Mouse (Mus musculus): ENCODE results near the gene Gpc5.

DNA sequence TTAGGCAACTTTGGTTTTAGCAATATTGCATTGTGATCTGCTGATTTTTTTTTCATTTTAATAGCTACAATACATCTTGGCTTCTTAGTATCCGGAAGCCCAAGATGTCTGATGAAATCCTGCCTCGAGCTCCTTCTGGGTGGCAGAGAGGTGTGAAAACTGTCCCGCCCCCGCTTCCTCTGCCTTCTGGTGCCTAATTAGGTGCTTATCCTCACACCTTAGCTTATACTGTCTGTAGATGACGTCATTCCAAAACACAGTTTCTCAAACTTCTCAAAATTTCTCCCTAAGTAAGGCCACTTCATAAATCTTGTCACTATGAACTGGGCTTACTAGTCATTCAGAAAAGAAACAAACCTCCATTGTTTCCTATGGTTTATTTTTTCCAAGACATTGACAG is 668.2 kb downstream of the Gpc5 start:
- no peak for TF ChIP-seq MEF2A (IDR thresholded peaks at IDR 0.05; ENCODE audit: borderline replicate concordance, low read depth, low read length)
- TF ChIP-seq CTCF (conservative IDR thresholded peaks at IDR 0.05 in 1 of 2, IDR thresholded peaks at IDR 0.05 in 1 of 2; ENCODE audit: low read depth in 2 of 2, low read length in 2 of 2): no peak
- TF ChIP-seq EP300 (IDR thresholded peaks at IDR 0.05; ENCODE audit: low read length): no peak
- no peak for TF ChIP-seq POLR2A (IDR thresholded peaks at IDR 0.05; ENCODE audit: low read depth, low read length)
- no peak for TF ChIP-seq NELFE (IDR thresholded peaks at IDR 0.05; ENCODE audit: low read depth, low read length)
- TF ChIP-seq MAFK (IDR thresholded peaks at IDR 0.05; ENCODE audit: insufficient replicate concordance, low read length): no peak
- no peak for TF ChIP-seq CHD1 (IDR thresholded peaks at IDR 0.05; ENCODE audit: low read depth, low read length)
- TF ChIP-seq CHD2 (IDR thresholded peaks at IDR 0.05; ENCODE audit: low read length): no peak
- TF ChIP-seq ZKSCAN1 (IDR thresholded peaks at IDR 0.05; ENCODE audit: borderline replicate concordance, low read depth, low read length): no peak
- no peak for TF ChIP-seq HCFC1 (IDR thresholded peaks at IDR 0.05; ENCODE audit: low read depth, low read length)
- no peak for TF ChIP-seq GABPA (IDR thresholded peaks at IDR 0.05; ENCODE audit: insufficient replicate concordance, low read depth, low read length)
- TF ChIP-seq SIN3A (IDR thresholded peaks at IDR 0.05; ENCODE audit: low read length): no peak
- no peak for TF ChIP-seq POLR2AphosphoS2 (IDR thresholded peaks at IDR 0.05; ENCODE audit: low read depth, low read length)
- TF ChIP-seq ZC3H11A (IDR thresholded peaks at IDR 0.05; ENCODE audit: low read depth, low read length): no peak

All from CH12.LX (cell line).